Mouse (Mus musculus) CH12.LX (cell line): ENCODE data around the gene Rdh9. TPM values are rescaled to one million over a fixed set of nuclear protein-coding genes. Genes with fewer than 3 reads are reported as not detected.

Experiments
- DNase-seq: peaks from one replicate; pipeline ENCODE4 v3.0.0-alpha.2; 2013; ENCODE audit errors: extremely low read depth
- H3K27ac ChIP-seq: 2 replicates; pipeline ENCODE4 v1.5.1; 2012; ENCODE audit warnings: low read depth, mild to moderate bottlenecking, control low read depth, moderate library complexity; ENCODE audit not compliant: insufficient read depth
- H3K27me3 ChIP-seq: replicated peaks from 2 replicates; pipeline ENCODE3; 2012; ENCODE audit warnings: inconsistent platforms
- H3K36me3 ChIP-seq, 2 experiments: replicated peaks in 1 of 2; 2 replicates each; pipeline versions ENCODE3 to v1.6.1; 2012; ENCODE audit warnings: inconsistent platforms in 1 of 2, low read length in 1 of 2, mild to moderate bottlenecking in 1 of 2, mixed read lengths in 1 of 2, moderate library complexity in 1 of 2; ENCODE audit not compliant: control insufficient read depth in 1 of 2, insufficient read depth in 1 of 2
- H3K4me1 ChIP-seq, 2 experiments: 2 replicates each; pipeline ENCODE4 v1.6.1; 2012; ENCODE audit warnings: inconsistent platforms in 1 of 2, moderate library complexity in 1 of 2; ENCODE audit not compliant: insufficient read depth in 2 of 2, control insufficient read depth in 1 of 2
- H3K4me2 ChIP-seq: 2 replicates; pipeline ENCODE4 v1.6.1; 2012; ENCODE audit warnings: low read depth, mild to moderate bottlenecking, control low read depth; ENCODE audit not compliant: poor library complexity, insufficient read depth, severe bottlenecking
- H3K4me3 ChIP-seq, 3 experiments: fragments of 150-350 bp in 1 of 3; sonication (generic) in 1 of 3; replicated peaks in 1 of 3; 2 replicates each; pipeline versions ENCODE3 to v1.5.1; 2011 to 2012; ENCODE audit warnings: low read depth in 2 of 3, low read length in 2 of 3, mild to moderate bottlenecking in 2 of 3, moderate library complexity in 2 of 3, control low read depth in 1 of 3, improper control_type of control experiment in 1 of 3, inconsistent platforms in 1 of 3, mixed read lengths in 1 of 3; ENCODE audit not compliant: poor library complexity in 1 of 3
- H3K79me2 ChIP-seq: replicated peaks from 2 replicates; pipeline ENCODE4 v1.6.1; 2012; ENCODE audit warnings: mild to moderate bottlenecking, moderate library complexity; ENCODE audit not compliant: control insufficient read depth, poor library complexity, insufficient read depth, severe bottlenecking; ENCODE audit errors: extremely low read depth
- H3K9ac ChIP-seq: 2 replicates; pipeline ENCODE4 v1.6.1; 2012; ENCODE audit warnings: low read depth, mild to moderate bottlenecking, control low read depth, moderate library complexity; ENCODE audit not compliant: insufficient read depth
- H3K9me3 ChIP-seq: replicated peaks from 2 replicates; pipeline ENCODE3; 2012; ENCODE audit warnings: low read length, inconsistent platforms, mixed read lengths
- CHD1 ChIP-seq: IDR thresholded peaks from 2 replicates; pipeline ENCODE4 v1.6.1; 2012; ENCODE audit warnings: low read depth, low read length, improper control_type of control experiment, inconsistent platforms
- ELF1 ChIP-seq: IDR thresholded peaks from 2 replicates; pipeline ENCODE4 v1.6.1; 2014; ENCODE audit warnings: low read depth, mild to moderate bottlenecking, inconsistent platforms, low read length, improper control_type of control experiment
- GABPA ChIP-seq: IDR thresholded peaks from 2 replicates; pipeline ENCODE4 v1.6.1; 2012; ENCODE audit warnings: low read depth, low read length, improper control_type of control experiment, inconsistent platforms; ENCODE audit not compliant: insufficient replicate concordance
- HCFC1 ChIP-seq: IDR thresholded peaks from 2 replicates; pipeline ENCODE4 v1.6.1; 2012; ENCODE audit warnings: low read depth, mild to moderate bottlenecking, inconsistent platforms, low read length, improper control_type of control experiment
- IRF4 ChIP-seq: IDR thresholded peaks from 2 replicates; pipeline ENCODE4 v1.6.1; 2014; ENCODE audit warnings: low read depth, mild to moderate bottlenecking, inconsistent platforms, low read length, improper control_type of control experiment
- JUN ChIP-seq: IDR thresholded peaks from 2 replicates; pipeline ENCODE4 v1.6.1; 2011; ENCODE audit warnings: low read depth, mild to moderate bottlenecking, low read length, improper control_type of control experiment, moderate library complexity; ENCODE audit not compliant: insufficient read depth
- MAFK ChIP-seq: IDR thresholded peaks from 2 replicates; pipeline ENCODE4 v1.6.1; 2011; ENCODE audit warnings: low read length, improper control_type of control experiment; ENCODE audit not compliant: insufficient replicate concordance
- MAX ChIP-seq: IDR thresholded peaks from 2 replicates; pipeline ENCODE4 v1.6.1; 2011; ENCODE audit warnings: low read length, improper control_type of control experiment
- MEF2A ChIP-seq: IDR thresholded peaks from 2 replicates; pipeline ENCODE4 v1.6.1; 2014; ENCODE audit warnings: low read depth, mild to moderate bottlenecking, inconsistent platforms, low read length, improper control_type of control experiment, borderline replicate concordance
- MXI1 ChIP-seq: IDR thresholded peaks from 2 replicates; pipeline ENCODE4 v1.6.1; 2011; ENCODE audit warnings: mild to moderate bottlenecking, low read depth, low read length, improper control_type of control experiment
- MYC ChIP-seq: IDR thresholded peaks from 2 replicates; pipeline ENCODE4 v1.6.1; 2011; ENCODE audit warnings: low read depth, mild to moderate bottlenecking, improper control_type of control experiment, low read length
- NELFE ChIP-seq: IDR thresholded peaks from 2 replicates; pipeline ENCODE4 v1.6.1; 2011; ENCODE audit warnings: low read depth, low read length, improper control_type of control experiment
- PAX5 ChIP-seq: IDR thresholded peaks from 2 replicates; pipeline ENCODE4 v1.6.1; 2012; ENCODE audit warnings: low read length, inconsistent platforms, mixed read lengths
- POLR2A ChIP-seq: IDR thresholded peaks from 2 replicates; pipeline ENCODE4 v1.6.1; 2011; ENCODE audit warnings: low read depth, mild to moderate bottlenecking, improper control_type of control experiment, low read length
- POLR2AphosphoS2 ChIP-seq: IDR thresholded peaks from 2 replicates; pipeline ENCODE4 v1.6.1; 2011; ENCODE audit warnings: low read depth, low read length, improper control_type of control experiment
- RAD21 ChIP-seq: IDR thresholded peaks from 2 replicates; pipeline ENCODE4 v1.6.1; 2011; ENCODE audit warnings: low read depth, mild to moderate bottlenecking, low read length, improper control_type of control experiment, moderate library complexity
- RCOR1 ChIP-seq: conservative IDR thresholded peaks from 2 replicates; pipeline ENCODE4 v1.6.1; 2012; ENCODE audit warnings: low read depth, mild to moderate bottlenecking, inconsistent platforms, low read length, improper control_type of control experiment
- SIN3A ChIP-seq: IDR thresholded peaks from 2 replicates; pipeline ENCODE4 v1.6.1; 2012; ENCODE audit warnings: low read length, improper control_type of control experiment, inconsistent platforms
- TBP ChIP-seq: conservative IDR thresholded peaks from 2 replicates; pipeline ENCODE4 v1.6.1; 2011; ENCODE audit warnings: low read depth, low read length, improper control_type of control experiment
- UBTF ChIP-seq: IDR thresholded peaks from 2 replicates; pipeline ENCODE4 v1.6.1; 2012; ENCODE audit warnings: low read depth, mild to moderate bottlenecking, inconsistent platforms, low read length, improper control_type of control experiment, moderate library complexity
- USF1 ChIP-seq: IDR thresholded peaks from 2 replicates; pipeline ENCODE4 v1.6.1; 2014; ENCODE audit warnings: low read depth, mild to moderate bottlenecking, inconsistent platforms, low read length, improper control_type of control experiment
- ZKSCAN1 ChIP-seq: IDR thresholded peaks from 2 replicates; pipeline ENCODE4 v1.6.1; 2012; ENCODE audit warnings: low read depth, inconsistent platforms, low read length, improper control_type of control experiment, borderline replicate concordance
- ZMIZ1 ChIP-seq: IDR thresholded peaks from 2 replicates; pipeline ENCODE4 v1.6.1; 2012; ENCODE audit warnings: low read depth, mild to moderate bottlenecking, inconsistent platforms, low read length, improper control_type of control experiment
- dilution Hi-C: fragments of 300-500 bp; cut with MboI; formaldehyde crosslinking; loops from 2 replicates; pipeline ENCODE4 v1.14.3; 2020; ENCODE audit warnings: low sequenced_read_pairs; ENCODE audit not compliant: extremely low pct_unique_long_range_greater_than_20kb, extremely low pct_ligation_motif_present
- in situ Hi-C: fragments of 300-500 bp; cut with MboI; formaldehyde crosslinking; loops from 3 replicates; pipeline ENCODE4 v1.14.3; 2019; ENCODE audit warnings: low sequenced_read_pairs, low pct_ligation_motif_present, low pct_unique_long_range_greater_than_20kb, mixed read lengths
- polyA plus RNA-seq: library from polyadenylated mRNA; unstranded; fragments of >175 nt; gene quantifications from 2 replicates; pipeline ENCODE4 v1.2.1, GENCODE M21; 2012; ENCODE audit warnings: low read depth; ENCODE audit not compliant: insufficient read length
- total RNA-seq, 2 experiments: library from RNA; depleted of rRNA; stranded (reverse); fragments of 300-350 nt in 1 of 2; fragments of >200 nt in 1 of 2; gene quantifications; 2 replicates each; pipeline ENCODE4 v1.2.3; 2012 to 2014

Gene Rdh9
- total and polyA plus RNA-seq, 3 experiments: 0.09 TPM; not detected in 2

- Histone ChIP-seq H3K27me3 (no peaks in the 10 kb centered on the region), H3K27ac (no peak overlapping the region), H3K36me3 (peaks cover 4 to 34% of the 10 kb centered on the region in 2 experiments), H3K9ac (no peak overlapping the region), H3K79me2 (no peaks in the 10 kb centered on the region), H3K4me3 (no peak overlapping the region), H3K4me2 (no peak overlapping the region), H3K9me3 (no peaks in the 10 kb centered on the region), H3K4me1 (peaks cover 5 to 20% of the 10 kb centered on the region in 2 experiments; a peak in 2 of 4 replicates)
- no peak for TF ChIP-seq CHD1
- no peak for TF ChIP-seq MYC
- TF ChIP-seq MEF2A: no peak
- no peak for TF ChIP-seq PAX5
- TF ChIP-seq ZKSCAN1: no peak
- TF ChIP-seq NELFE: no peak
- TF ChIP-seq ELF1: no peak
- TF ChIP-seq POLR2A: no peak
- TF ChIP-seq MAFK: no peak
- TF ChIP-seq RCOR1: no peak
- no peak for TF ChIP-seq SIN3A
- dilution Hi-C loops: no loop called here
- in situ Hi-C loops: loop anchor here (25.0 kb wide), 1 partner anchor 188 kb away; no protein-coding TSS in a partner anchor
- no peak for DNase-seq
Observed at GRCm38 (mm10) chr10:127748847-127749612, 27.2 kb upstream of the Rdh9 start.

DNA sequence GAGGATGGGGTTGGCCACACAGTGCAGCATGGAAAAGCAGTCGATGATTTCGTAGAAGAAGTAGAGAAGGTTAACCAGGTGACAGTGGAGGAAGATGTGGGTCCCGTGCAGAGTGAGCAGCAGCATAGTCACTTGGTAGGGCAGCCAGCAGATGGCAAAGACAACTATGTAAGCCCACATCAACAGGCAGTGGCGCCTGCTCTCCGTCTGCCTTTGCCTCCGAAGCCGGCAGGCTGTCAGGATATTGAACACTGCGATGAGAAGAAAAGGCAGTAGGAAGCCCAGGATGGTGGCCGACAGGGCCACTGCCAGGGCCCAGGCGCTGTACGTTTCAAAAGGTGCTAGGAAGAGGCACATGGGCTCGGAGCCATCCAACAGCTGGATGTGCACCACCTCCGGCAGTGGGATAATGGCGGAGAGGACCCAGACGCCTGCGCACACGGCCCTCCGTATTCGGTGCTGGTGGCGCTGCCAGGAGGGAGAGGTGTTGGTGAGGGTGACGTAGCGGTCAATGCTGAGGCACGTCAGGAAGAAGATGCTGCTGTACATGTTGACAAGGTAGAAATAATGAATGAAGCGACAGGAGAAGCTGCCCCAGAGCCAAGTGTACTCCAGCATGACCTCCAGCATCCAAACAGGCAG, 25.9 kb upstream of the Rdh9 start:
- DNase-seq: no peak
- TF ChIP-seq IRF4: no peak
- no peak for TF ChIP-seq UBTF
- TF ChIP-seq POLR2AphosphoS2: no peak
- no peak for TF ChIP-seq MAX
- no peak for TF ChIP-seq ELF1
- no peak for TF ChIP-seq MXI1
- no peak for TF ChIP-seq TBP
- TF ChIP-seq JUN: no peak
- TF ChIP-seq GABPA: no peak
- no peak for TF ChIP-seq ZMIZ1
- no peak for TF ChIP-seq HCFC1
- TF ChIP-seq USF1: no peak
- TF ChIP-seq RAD21: no peak
- H3K36me3 ChIP-seq: peaks cover 0 to 26% of the 10 kb centered on the region in 2 experiments
- H3K27me3 ChIP-seq: no peaks in the 10 kb centered on the region
- H3K4me2 ChIP-seq: no peak overlapping the region
- no peak overlapping the region for H3K27ac ChIP-seq
- H3K9ac ChIP-seq: no peak overlapping the region
- dilution Hi-C loops (no loop called here), in situ Hi-C loops (no loop called here)
- H3K79me2 ChIP-seq: no peaks in the 10 kb centered on the region
- H3K4me1 ChIP-seq: peaks cover 5 to 14% of the 10 kb centered on the region in 2 experiments; a peak in 2 of 4 replicates
- H3K9me3 ChIP-seq: no peaks in the 10 kb centered on the region
- H3K4me3 ChIP-seq: no peak overlapping the region
